Mouse (Mus musculus): ENCODE measurements at regions not wholly inside any gene's neighbourhood (a gene's known extent, or its start where the extent isn't known, plus 50 kb on each side); places are given as distances from the start of the nearest gene placed in this dataset.

GRCm38 (mm10) chr15:56050716-56051115 is 1426.7 kb downstream of the Slc22a22 start:
- TF ChIP-seq CTCF (conservative IDR thresholded peaks at IDR 0.05; ENCODE audit: low read length) (no peak), NANOG (IDR thresholded peaks at IDR 0.05; ENCODE audit: borderline replicate concordance, low read length) (no peak), POU5F1 (IDR thresholded peaks at IDR 0.05; ENCODE audit: borderline replicate concordance, low read length) (no peak)
